Mouse (Mus musculus): ENCODE data around the gene Coa5. TPM values are rescaled to one million over a fixed set of nuclear protein-coding genes. Genes with fewer than 3 reads are reported as not detected.

Gene Coa5
- polyA plus RNA-seq (2015; fragmentation: Nextera tagmentation; extraction: Ambion mirVana): 25.6 and 26.0 TPM in 2 replicates

GRCm38 (mm10) chr1:37429366-37430296 lies at the start of gene Coa5, which contains the start of gene Unc50:
Gene Coa5, minus strand, starts transcription at chr1:37430103.
Gene Unc50, plus strand, starts transcription at chr1:37430139.
- no peaks in the 10 kb centered on the region for H3K27me3 ChIP-seq
- under 1% methylated on average over 57 of the region's 57 CpGs for WGBS (ENCODE audit: insufficient replicate concordance)
- peak within 1 kb of the TSS; percentile 82 for H3K4me2 ChIP-seq
- peak within 1 kb of the TSS; percentile 92 for H3K27ac ChIP-seq (replicated peaks)
- peak within 1 kb of the TSS; percentile 86 for H3K9ac ChIP-seq
- peaks cover 46% of the 10 kb centered on the region for H3K36me3 ChIP-seq (replicated peaks)
- ATAC-seq (ENCODE audit: insufficient read depth): peak; percentile 95
- H3K4me3 ChIP-seq (replicated peaks): peak within 1 kb of the TSS; percentile 91
- H3K9me3 ChIP-seq (replicated peaks): no peaks in the 10 kb centered on the region
- H3K4me1 ChIP-seq (replicated peaks): peaks cover 42% of the 10 kb centered on the region

GRCm38 (mm10) chr1:37479074-37479473 lies 49.2 kb upstream of the Coa5 start:
- Histone ChIP-seq H3K4me2 (peak overlapping the region; percentile 80), H3K4me1 (replicated peaks) (peaks cover 56% of the 10 kb centered on the region), H3K36me3 (replicated peaks) (no peaks in the 10 kb centered on the region), H3K27me3 (no peaks in the 10 kb centered on the region), H3K9me3 (replicated peaks) (no peaks in the 10 kb centered on the region), H3K4me3 (replicated peaks) (peak overlapping the region; percentile 51), H3K9ac (peak overlapping the region; percentile 28; the same call in 1 of the 2 replicates), H3K27ac (replicated peaks) (peak overlapping the region; percentile 91)
- ATAC-seq (ENCODE audit: insufficient read depth): peak; percentile 65
- WGBS (ENCODE audit: insufficient replicate concordance): 19% methylated on average over 9 of the region's 9 CpGs

- WGBS (ENCODE audit: insufficient replicate concordance): 8% methylated on average over 7 of the region's 7 CpGs
- peak overlapping the region; percentile 80 for H3K4me2 ChIP-seq
- H3K4me3 ChIP-seq (replicated peaks): peak overlapping the region; percentile 51
- peaks cover 61% of the 10 kb centered on the region for H3K4me1 ChIP-seq (replicated peaks)
- no peaks in the 10 kb centered on the region for H3K27me3 ChIP-seq
- peak overlapping the region; percentile 91 for H3K27ac ChIP-seq (replicated peaks)
- H3K9me3 ChIP-seq (replicated peaks): no peaks in the 10 kb centered on the region
- no peaks in the 10 kb centered on the region for H3K36me3 ChIP-seq (replicated peaks)
- H3K9ac ChIP-seq: peak overlapping the region; percentile 48
- peak; percentile 83 for ATAC-seq (ENCODE audit: insufficient read depth)
Measured at GRCm38 (mm10) chr1:37478416-37478815, 48.5 kb upstream of the Coa5 start.

- Histone ChIP-seq H3K27me3 (no peaks in the 10 kb centered on the region), H3K4me1 (replicated peaks) (peaks cover 61% of the 10 kb centered on the region), H3K4me2 (peak overlapping the region; percentile 80), H3K9me3 (replicated peaks) (no peaks in the 10 kb centered on the region), H3K36me3 (replicated peaks) (no peaks in the 10 kb centered on the region), H3K27ac (replicated peaks) (peak overlapping the region; percentile 91), H3K4me3 (replicated peaks) (peak overlapping the region; percentile 51), H3K9ac (peak overlapping the region; percentile 48; the same call in 1 of the 2 replicates)
- ATAC-seq (ENCODE audit: insufficient read depth): peak; percentile 49
- WGBS (ENCODE audit: insufficient replicate concordance): 12% methylated on average over 5 of the region's 5 CpGs
Measured at GRCm38 (mm10) chr1:37477928-37478327, 48.0 kb upstream of the Coa5 start.

GRCm38 (mm10) chr1:37477250-37477649 lies 47.3 kb upstream of the Coa5 start:
- H3K4me2 ChIP-seq: peak overlapping the region; percentile 80

GRCm38 (mm10) chr1:37475312-37475711 lies 45.4 kb upstream of the Coa5 start:
- 77% methylated on average over 3 of the region's 3 CpGs for WGBS (ENCODE audit: insufficient replicate concordance)
- Histone ChIP-seq H3K4me2 (no peak overlapping the region), H3K9ac (no peak overlapping the region), H3K27ac (replicated peaks) (no peak overlapping the region), H3K27me3 (no peaks in the 10 kb centered on the region), H3K36me3 (replicated peaks) (no peaks in the 10 kb centered on the region), H3K4me3 (replicated peaks) (no peak overlapping the region), H3K4me1 (replicated peaks) (peaks cover 54% of the 10 kb centered on the region), H3K9me3 (replicated peaks) (no peaks in the 10 kb centered on the region)
- ATAC-seq (ENCODE audit: insufficient read depth): no peak

More at GRCm38 (mm10) chr1:37477250-37477649, 47.3 kb upstream of the Coa5 start:
- Histone ChIP-seq H3K9me3 (replicated peaks) (no peaks in the 10 kb centered on the region), H3K27ac (replicated peaks) (peak overlapping the region; percentile 91), H3K36me3 (replicated peaks) (no peaks in the 10 kb centered on the region), H3K9ac (0 out of 2 replicates have a peak overlapping the region, but pooled peaks have one; percentile 48), H3K4me3 (replicated peaks) (no peak overlapping the region), H3K27me3 (no peaks in the 10 kb centered on the region), H3K4me1 (replicated peaks) (peaks cover 63% of the 10 kb centered on the region)
- 75% methylated on average over 5 of the region's 5 CpGs for WGBS (ENCODE audit: insufficient replicate concordance)
- ATAC-seq (ENCODE audit: insufficient read depth): no peak

GRCm38 (mm10) chr1:37474634-37475190 lies 44.8 kb upstream of the Coa5 start:
- no peaks in the 10 kb centered on the region for H3K36me3 ChIP-seq (replicated peaks)
- 0 out of 2 replicates have a peak overlapping the region, but pooled peaks have one; percentile 58 for H3K27ac ChIP-seq (replicated peaks)
- H3K9ac ChIP-seq: no peak overlapping the region
- 51% methylated on average over 6 of the region's 6 CpGs for WGBS (ENCODE audit: insufficient replicate concordance)
- H3K4me1 ChIP-seq (replicated peaks): peaks cover 48% of the 10 kb centered on the region
- H3K9me3 ChIP-seq (replicated peaks): no peaks in the 10 kb centered on the region
- ATAC-seq (ENCODE audit: insufficient read depth): no peak
- no peak overlapping the region for H3K4me3 ChIP-seq (replicated peaks)
- H3K27me3 ChIP-seq: no peaks in the 10 kb centered on the region
- H3K4me2 ChIP-seq: no peak overlapping the region

GRCm38 (mm10) chr1:37474046-37474445 lies 44.1 kb upstream of the Coa5 start:
- Histone ChIP-seq H3K4me2 (no peak overlapping the region), H3K9me3 (replicated peaks) (no peaks in the 10 kb centered on the region), H3K9ac (no peak overlapping the region), H3K4me3 (replicated peaks) (no peak overlapping the region), H3K27ac (replicated peaks) (peak overlapping the region; percentile 58; the same call in 1 of the 2 replicates), H3K27me3 (no peaks in the 10 kb centered on the region), H3K4me1 (replicated peaks) (peaks cover 42% of the 10 kb centered on the region), H3K36me3 (replicated peaks) (no peaks in the 10 kb centered on the region)
- WGBS (ENCODE audit: insufficient replicate concordance): 49% methylated on average over 8 of the region's 8 CpGs
- no peak for ATAC-seq (ENCODE audit: insufficient read depth)

GRCm38 (mm10) chr1:37473251-37473650 lies 43.3 kb upstream of the Coa5 start:
- H3K27me3 ChIP-seq: no peaks in the 10 kb centered on the region
- no peak overlapping the region for H3K27ac ChIP-seq (replicated peaks)
- H3K4me3 ChIP-seq (replicated peaks): no peak overlapping the region
- H3K4me2 ChIP-seq: no peak overlapping the region
- H3K36me3 ChIP-seq (replicated peaks): no peaks in the 10 kb centered on the region
- H3K9ac ChIP-seq: no peak overlapping the region
- H3K9me3 ChIP-seq (replicated peaks): no peaks in the 10 kb centered on the region
- H3K4me1 ChIP-seq (replicated peaks): peaks cover 34% of the 10 kb centered on the region
- ATAC-seq (ENCODE audit: insufficient read depth): no peak
- WGBS (ENCODE audit: insufficient replicate concordance): 43% methylated on average over 10 of the region's 10 CpGs

GRCm38 (mm10) chr1:37471179-37472148 lies 41.6 kb upstream of the Coa5 start:
- Histone ChIP-seq H3K27me3 (no peaks in the 10 kb centered on the region), H3K36me3 (replicated peaks) (no peaks in the 10 kb centered on the region), H3K9ac (no peak overlapping the region), H3K27ac (replicated peaks) (no peak overlapping the region), H3K9me3 (replicated peaks) (no peaks in the 10 kb centered on the region), H3K4me3 (replicated peaks) (no peak overlapping the region), H3K4me1 (replicated peaks) (peaks cover 16% of the 10 kb centered on the region), H3K4me2 (no peak overlapping the region)
- 49% methylated on average over 6 of the region's 6 CpGs for WGBS (ENCODE audit: insufficient replicate concordance)
- ATAC-seq (ENCODE audit: insufficient read depth): no peak
